Mouse (Mus musculus): ENCODE measurements around the gene Slc12a3. TPM values are rescaled to one million over a fixed set of nuclear protein-coding genes. Genes with fewer than 3 reads are reported as not detected.

Slc12a3 gene
- total and polyA plus RNA-seq, 2 experiments from 2014 or later: 0.05 TPM; not detected in 1

GRCm38 (mm10) chr8:94392147-94392546 is 63.1 kb downstream of the Slc12a3 start:
- no peaks in the 10 kb centered on the region for H3K4me1 ChIP-seq (ENCODE audit: insufficient read depth, low read length)
- H3K9ac ChIP-seq (replicated peaks; ENCODE audit: low read length, poor library complexity, severe bottlenecking): no peak overlapping the region
- peak; percentile 53 for DNase-seq (ENCODE audit: low spot score)
- 84% methylated on average over 12 of the region's 12 CpGs for WGBS
- no peak for ATAC-seq (ENCODE audit: low FRiP score)
- no peak overlapping the region for H3K27ac ChIP-seq (ENCODE audit: low read depth, low read length)
- no peaks in the 10 kb centered on the region for H3K9me3 ChIP-seq (ENCODE audit: low read length)
- peaks cover 56% of the 10 kb centered on the region for H3K36me3 ChIP-seq (ENCODE audit: insufficient read depth, low read length)
- TF ChIP-seq CTCF (IDR thresholded peaks at IDR 0.05): peak; percentile 57
- H3K4me3 ChIP-seq (ENCODE audit: low read depth, low read length): no peak overlapping the region
- H3K27me3 ChIP-seq (ENCODE audit: insufficient read depth, low read length): no peaks in the 10 kb centered on the region
- no peak overlapping the region for H3K4me2 ChIP-seq (ENCODE audit: low read depth, low read length, poor library complexity, severe bottlenecking)

GRCm38 (mm10) chr8:94392648-94393047 is 63.6 kb downstream of the Slc12a3 start:
- TF ChIP-seq CTCF (IDR thresholded peaks at IDR 0.05): no peak
- no peak overlapping the region for H3K27ac ChIP-seq (ENCODE audit: low read depth, low read length)
- H3K4me2 ChIP-seq (ENCODE audit: low read depth, low read length, poor library complexity, severe bottlenecking): no peak overlapping the region
- no peak overlapping the region for H3K4me3 ChIP-seq (ENCODE audit: low read depth, low read length)
- no peaks in the 10 kb centered on the region for H3K4me1 ChIP-seq (ENCODE audit: insufficient read depth, low read length)
- WGBS: 85% methylated on average over 6 of the region's 6 CpGs
- no peak for DNase-seq (ENCODE audit: low spot score)
- H3K27me3 ChIP-seq (ENCODE audit: insufficient read depth, low read length): no peaks in the 10 kb centered on the region
- ATAC-seq (ENCODE audit: low FRiP score): no peak
- H3K36me3 ChIP-seq (ENCODE audit: insufficient read depth, low read length): peaks cover 58% of the 10 kb centered on the region
- H3K9me3 ChIP-seq (ENCODE audit: low read length): no peaks in the 10 kb centered on the region
- H3K9ac ChIP-seq (replicated peaks; ENCODE audit: low read length, poor library complexity, severe bottlenecking): no peak overlapping the region

DNA sequence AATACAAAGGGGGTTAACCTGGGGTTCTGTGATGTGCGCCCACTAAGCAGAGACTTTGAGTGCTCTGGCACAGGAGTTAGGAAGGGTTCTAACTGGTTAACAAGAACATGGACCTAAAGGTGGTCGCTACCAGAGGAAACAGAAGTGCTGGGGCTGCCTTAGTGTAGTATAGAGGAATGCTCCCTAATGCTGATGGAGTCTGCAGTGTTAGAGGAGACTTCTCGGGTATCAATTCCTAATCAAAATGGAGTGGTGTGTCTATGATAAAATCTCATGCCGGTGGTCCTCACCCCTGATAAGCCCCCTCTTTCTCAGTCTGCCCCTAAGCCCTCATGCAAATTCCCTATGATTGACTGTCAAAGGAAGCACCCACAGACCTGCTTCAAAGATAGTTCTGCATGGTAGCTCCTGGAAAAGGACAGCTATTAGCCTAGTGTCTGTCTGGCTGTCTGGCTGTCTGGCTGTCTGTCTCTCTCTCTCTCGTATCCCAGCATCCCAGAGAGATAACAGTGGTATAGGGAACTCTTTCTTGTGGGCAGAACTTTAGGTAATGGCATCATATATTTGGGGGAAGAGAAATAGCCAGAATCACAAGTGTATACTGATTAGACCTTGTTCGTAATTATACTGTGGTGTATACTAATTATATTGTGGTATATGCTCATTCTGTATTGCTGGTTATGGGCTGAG is 67.0 kb downstream of the Slc12a3 start:
- 89% methylated on average over 6 of the region's 6 CpGs for WGBS
- Histone ChIP-seq H3K27ac (ENCODE audit: low read depth, low read length) (no peak overlapping the region), H3K9ac (replicated peaks; ENCODE audit: low read length, poor library complexity, severe bottlenecking) (no peak overlapping the region), H3K36me3 (ENCODE audit: insufficient read depth, low read length) (peaks cover 51% of the 10 kb centered on the region), H3K9me3 (ENCODE audit: low read length) (no peaks in the 10 kb centered on the region), H3K4me3 (ENCODE audit: low read depth, low read length) (no peak overlapping the region), H3K4me1 (ENCODE audit: insufficient read depth, low read length) (no peaks in the 10 kb centered on the region), H3K4me2 (ENCODE audit: low read depth, low read length, poor library complexity, severe bottlenecking) (no peak overlapping the region), H3K27me3 (ENCODE audit: insufficient read depth, low read length) (no peaks in the 10 kb centered on the region)
- ATAC-seq (ENCODE audit: low FRiP score) (no peak), DNase-seq (ENCODE audit: low spot score) (no peak)
- no peak for TF ChIP-seq CTCF (IDR thresholded peaks at IDR 0.05)

DNA sequence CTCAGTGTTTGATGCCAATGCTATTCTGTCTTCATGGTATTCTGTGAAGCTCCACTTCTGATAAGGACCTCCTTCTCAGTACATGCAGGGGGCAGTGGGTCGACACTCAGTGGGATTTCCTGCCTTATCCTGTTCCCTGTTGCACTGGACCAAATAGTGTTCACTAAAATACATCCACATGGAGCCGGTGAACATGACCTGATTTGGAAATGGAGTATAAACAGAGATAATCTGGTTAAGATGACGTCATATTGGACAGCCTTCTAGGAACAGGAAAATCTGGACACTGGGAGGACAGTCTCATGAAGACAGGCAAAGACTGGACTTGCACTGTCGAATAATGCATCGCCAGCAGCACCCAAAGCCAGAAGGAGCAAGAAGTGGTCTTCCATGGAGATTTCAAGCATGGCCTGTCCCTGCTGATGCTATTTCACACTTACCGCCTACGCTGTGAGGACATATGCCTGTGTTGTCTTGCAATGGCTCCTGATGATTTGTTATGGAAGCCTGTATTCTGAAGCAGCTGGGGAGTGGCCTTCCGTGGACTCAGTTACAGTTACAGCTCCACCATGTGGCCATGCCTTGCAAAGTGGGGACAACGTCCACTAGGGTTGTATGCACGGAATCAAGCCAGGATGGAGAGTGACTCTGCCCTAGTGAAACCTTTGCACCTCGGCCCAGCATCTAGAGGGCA is 68.1 kb downstream of the Slc12a3 start:
- Histone ChIP-seq H3K9ac (replicated peaks; ENCODE audit: low read length, poor library complexity, severe bottlenecking) (no peak overlapping the region), H3K4me3 (ENCODE audit: low read depth, low read length) (no peak overlapping the region), H3K4me2 (ENCODE audit: low read depth, low read length, poor library complexity, severe bottlenecking) (no peak overlapping the region), H3K9me3 (ENCODE audit: low read length) (no peaks in the 10 kb centered on the region), H3K27me3 (ENCODE audit: insufficient read depth, low read length) (no peaks in the 10 kb centered on the region), H3K27ac (ENCODE audit: low read depth, low read length) (no peak overlapping the region), H3K4me1 (ENCODE audit: insufficient read depth, low read length) (no peaks in the 10 kb centered on the region), H3K36me3 (ENCODE audit: insufficient read depth, low read length) (peaks cover 40% of the 10 kb centered on the region)
- 0 out of 2 replicates have a peak, but pooled peaks have one; percentile 23 for ATAC-seq (ENCODE audit: low FRiP score)
- DNase-seq (ENCODE audit: low spot score): peak; percentile 72
- 68% methylated on average over 11 of the region's 11 CpGs for WGBS
- peak; percentile 77 for TF ChIP-seq CTCF (IDR thresholded peaks at IDR 0.05)

DNA sequence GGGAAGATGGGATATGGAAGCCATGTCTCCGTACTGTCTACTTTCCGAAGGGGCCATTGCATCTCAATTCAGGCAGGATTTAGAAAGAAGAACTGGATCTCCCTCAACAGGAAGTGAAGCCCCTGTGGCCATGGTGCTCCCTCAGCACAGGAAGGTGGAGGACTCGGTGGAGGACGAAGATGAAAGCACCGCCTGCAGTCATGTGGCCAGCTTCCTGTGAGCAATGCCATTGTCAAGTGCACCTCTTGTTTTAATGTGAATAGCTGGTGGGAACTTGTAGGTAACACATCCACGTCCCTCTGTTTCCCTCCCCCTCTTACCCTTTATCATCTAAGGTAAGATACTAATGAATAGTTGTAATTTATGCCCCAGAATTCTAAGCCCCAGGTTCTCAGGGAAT is 69.6 kb downstream of the Slc12a3 start:
- DNase-seq (ENCODE audit: low spot score): no peak
- Histone ChIP-seq H3K4me2 (ENCODE audit: low read depth, low read length, poor library complexity, severe bottlenecking) (no peak overlapping the region), H3K36me3 (ENCODE audit: insufficient read depth, low read length) (peaks cover 28% of the 10 kb centered on the region), H3K27me3 (ENCODE audit: insufficient read depth, low read length) (no peaks in the 10 kb centered on the region), H3K9me3 (ENCODE audit: low read length) (no peaks in the 10 kb centered on the region), H3K9ac (replicated peaks; ENCODE audit: low read length, poor library complexity, severe bottlenecking) (no peak overlapping the region), H3K27ac (ENCODE audit: low read depth, low read length) (no peak overlapping the region), H3K4me3 (ENCODE audit: low read depth, low read length) (no peak overlapping the region), H3K4me1 (ENCODE audit: insufficient read depth, low read length) (no peaks in the 10 kb centered on the region)
- ATAC-seq (ENCODE audit: low FRiP score): no peak
- 83% methylated on average over 6 of the region's 6 CpGs for WGBS
- no peak for TF ChIP-seq CTCF (IDR thresholded peaks at IDR 0.05)

- Histone ChIP-seq H3K4me3 (ENCODE audit: low read depth, low read length) (no peak overlapping the region), H3K9ac (replicated peaks; ENCODE audit: low read length, poor library complexity, severe bottlenecking) (no peak overlapping the region), H3K27me3 (ENCODE audit: insufficient read depth, low read length) (no peaks in the 10 kb centered on the region), H3K4me1 (ENCODE audit: insufficient read depth, low read length) (no peaks in the 10 kb centered on the region), H3K4me2 (ENCODE audit: low read depth, low read length, poor library complexity, severe bottlenecking) (no peak overlapping the region), H3K9me3 (ENCODE audit: low read length) (no peaks in the 10 kb centered on the region), H3K36me3 (ENCODE audit: insufficient read depth, low read length) (peaks cover 19% of the 10 kb centered on the region; the same call in 1 of the 2 replicates), H3K27ac (ENCODE audit: low read depth, low read length) (no peak overlapping the region)
- no peak for TF ChIP-seq CTCF (IDR thresholded peaks at IDR 0.05)
- ATAC-seq (ENCODE audit: low FRiP score): no peak
- no peak for DNase-seq (ENCODE audit: low spot score)
- 87% methylated on average over 3 of the region's 3 CpGs for WGBS
Measured at GRCm38 (mm10) chr8:94399361-94399953, 70.5 kb downstream of the Slc12a3 start.
